Mouse (Mus musculus): ENCODE results near the gene Mtf2. TPM values are rescaled to one million over a fixed set of nuclear protein-coding genes. Genes with fewer than 3 reads are reported as not detected.
A peak's percentile ranks its signal among the peaks of the same experiment; 100 is the strongest.

The Mtf2 gene
- total RNA-seq, 2 experiments from 2014 or later = 54.9 to 57.3 TPM

DNA sequence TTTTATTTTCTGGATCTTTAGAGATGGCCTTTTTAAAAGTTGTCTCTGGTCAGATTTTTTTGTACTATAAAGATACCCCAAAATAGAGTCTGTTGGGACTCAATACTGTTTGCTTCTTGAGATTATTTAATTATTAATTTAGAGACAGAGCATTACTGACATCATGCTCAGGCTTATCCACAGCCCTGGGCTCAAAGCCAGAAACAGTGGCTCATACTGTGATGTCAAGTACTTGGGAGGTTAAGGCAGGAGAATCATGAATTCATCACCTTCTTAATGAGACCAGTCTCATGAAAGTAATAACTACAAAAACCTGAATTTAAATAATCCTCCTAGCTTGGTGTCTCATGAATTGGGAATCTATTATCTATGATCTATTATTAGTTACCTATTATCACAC is 34.7 kb downstream of the Mtf2 start:
- no peak overlapping the region for H3K4me3 ChIP-seq
- no peak overlapping the region for H3K27ac ChIP-seq
- no peak for TF ChIP-seq CTCF (conservative IDR thresholded peaks at IDR 0.05)
- DNase-seq (ENCODE audit: low spot score in 2 of 2) = no peak

DNA sequence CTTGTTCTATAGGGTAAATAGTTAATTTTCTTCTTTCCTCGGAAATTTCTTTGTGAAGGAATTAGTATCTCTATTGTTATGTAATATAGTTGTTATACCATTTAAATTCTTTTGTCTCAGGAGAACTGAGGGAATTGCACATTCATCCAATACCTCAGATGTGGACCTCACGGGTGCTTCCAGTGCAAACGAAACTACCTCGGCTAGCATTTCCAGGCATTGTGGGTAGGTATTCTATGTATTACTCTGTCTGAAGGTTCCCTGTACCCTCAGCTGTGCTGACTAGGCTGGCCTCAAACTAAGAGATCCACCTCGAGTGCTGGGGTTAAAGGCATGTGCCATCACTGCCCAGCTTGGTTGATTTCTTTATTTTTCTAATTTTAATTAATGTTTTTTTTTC is 38.8 kb downstream of the Mtf2 start:
- Histone ChIP-seq H3K4me3 (no peak overlapping the region), H3K27ac (no peak overlapping the region)
- DNase-seq (ENCODE audit: low spot score in 2 of 2) = no peak
- TF ChIP-seq CTCF (conservative IDR thresholded peaks at IDR 0.05) = no peak

DNA sequence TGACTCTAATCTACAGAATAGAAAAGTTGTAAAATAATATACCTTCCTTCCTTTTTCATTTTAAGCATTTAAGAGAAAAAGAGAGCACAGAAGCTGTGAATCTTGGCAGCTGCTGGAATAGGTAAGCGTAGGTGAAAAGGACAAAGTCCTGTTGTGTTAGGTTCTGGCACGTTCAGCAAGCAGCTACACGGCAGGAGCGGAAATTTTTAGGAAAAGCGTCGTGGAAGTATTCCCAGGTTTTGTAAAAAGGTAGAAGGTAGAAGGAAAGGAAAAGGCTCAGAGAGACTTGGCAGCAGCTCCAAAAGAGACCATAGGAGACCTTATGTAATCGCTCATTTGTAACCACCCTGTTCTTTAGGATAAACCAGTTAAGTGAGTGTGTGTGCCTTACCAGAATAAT is 43.9 kb downstream of the Mtf2 start:
- TF ChIP-seq CTCF (conservative IDR thresholded peaks at IDR 0.05) = no peak
- no peak for DNase-seq (ENCODE audit: low spot score in 2 of 2)
- Histone ChIP-seq H3K27ac (no peak overlapping the region), H3K4me3 (no peak overlapping the region)

DNA sequence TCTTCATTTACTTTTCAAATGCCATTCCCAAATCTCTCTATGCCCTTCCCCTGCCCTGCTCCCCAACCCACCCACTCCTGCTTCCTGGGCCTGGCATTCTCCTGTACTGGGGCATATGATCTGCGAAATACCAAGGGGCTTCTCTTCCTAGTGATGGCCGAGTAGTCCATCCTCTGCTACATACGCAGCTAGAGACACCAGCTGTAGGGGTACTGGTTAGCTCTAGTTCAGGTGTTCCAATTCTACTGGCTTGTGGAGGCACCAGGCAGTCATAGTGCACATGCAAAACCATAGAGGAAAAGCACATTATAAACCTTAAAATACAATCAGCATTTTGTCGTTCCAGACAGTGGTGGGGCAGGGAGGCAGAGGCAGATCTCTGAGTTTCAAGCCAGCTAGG is 52.2 kb downstream of the Mtf2 start:
- Histone ChIP-seq H3K4me3 (no peak overlapping the region), H3K27ac (no peak overlapping the region)
- DNase-seq (ENCODE audit: low spot score in 2 of 2) = no peak
- no peak for TF ChIP-seq CTCF (conservative IDR thresholded peaks at IDR 0.05)

DNA sequence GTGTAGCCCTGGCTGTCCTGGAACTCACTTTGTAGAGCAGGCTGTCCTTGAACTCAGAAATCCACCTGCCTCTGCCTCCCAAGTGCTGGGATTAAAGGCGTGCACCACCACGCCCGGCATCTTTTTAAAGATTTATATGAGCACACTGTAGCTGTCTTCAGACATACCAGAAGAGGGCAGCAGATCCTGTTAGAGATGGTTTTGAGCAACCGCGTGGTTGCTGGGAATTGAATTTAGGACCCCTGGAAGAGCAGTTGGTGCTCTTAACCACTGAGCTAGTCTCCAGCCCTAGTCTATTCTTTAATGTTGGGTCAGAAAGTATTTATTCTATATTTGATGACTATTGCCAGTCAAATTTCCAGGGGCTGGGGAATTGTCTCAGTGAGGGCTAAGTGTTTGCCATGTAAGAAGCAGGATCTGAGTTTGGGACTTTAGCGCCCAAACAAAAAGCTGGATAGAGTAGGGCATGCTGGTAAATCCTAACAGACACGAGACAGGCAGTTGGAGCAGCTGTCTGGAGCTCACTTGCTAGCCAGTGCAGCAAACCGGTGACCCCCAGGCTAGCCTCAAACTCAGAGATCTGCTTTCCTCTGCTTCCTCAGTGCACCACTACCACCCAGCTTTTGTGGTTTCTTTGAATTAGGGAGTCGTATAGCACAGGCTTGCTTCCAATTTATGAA is 54.9 kb downstream of the Mtf2 start:
- Histone ChIP-seq H3K27ac (no peak overlapping the region), H3K4me3 (no peak overlapping the region)
- DNase-seq (ENCODE audit: low spot score in 2 of 2) = no peak
- peak; percentile 49 for TF ChIP-seq CTCF (conservative IDR thresholded peaks at IDR 0.05)

DNA sequence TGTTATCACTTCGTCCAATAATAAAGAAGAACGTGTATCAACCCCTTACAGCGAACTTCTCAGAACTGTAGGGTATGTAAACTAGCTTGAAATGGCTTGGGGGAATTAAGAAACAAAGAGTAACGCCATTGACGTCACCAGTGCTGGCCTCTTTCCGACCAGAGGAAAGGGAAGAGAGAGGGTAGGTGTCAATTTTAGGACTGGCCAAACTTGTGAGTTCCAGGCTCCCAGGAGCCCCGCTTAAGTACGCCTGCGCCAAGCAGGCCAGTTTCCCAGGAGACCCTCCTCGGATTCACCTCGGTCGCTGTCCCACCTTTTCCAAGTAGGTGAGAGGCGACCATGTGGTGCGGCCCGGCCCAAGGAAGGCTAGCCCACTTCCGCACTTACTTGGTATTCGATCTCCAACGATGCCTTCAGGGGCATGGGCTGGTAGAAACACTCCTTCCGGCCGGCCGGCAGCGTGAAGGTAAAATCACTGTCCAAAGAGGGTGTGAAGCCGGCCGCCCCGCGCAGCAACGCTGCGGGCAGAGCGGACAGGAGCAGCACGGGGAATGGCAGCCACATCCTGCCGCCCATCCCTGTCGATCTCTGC is 66.5 kb downstream of the Mtf2 start:
- Histone ChIP-seq H3K4me3 (peak overlapping the region; percentile 95), H3K27ac (peak overlapping the region; percentile 84)
- DNase-seq (ENCODE audit: low spot score in 2 of 2) = peak in 1 of 2 experiments; percentile 4
- no peak for TF ChIP-seq CTCF (conservative IDR thresholded peaks at IDR 0.05)

DNA sequence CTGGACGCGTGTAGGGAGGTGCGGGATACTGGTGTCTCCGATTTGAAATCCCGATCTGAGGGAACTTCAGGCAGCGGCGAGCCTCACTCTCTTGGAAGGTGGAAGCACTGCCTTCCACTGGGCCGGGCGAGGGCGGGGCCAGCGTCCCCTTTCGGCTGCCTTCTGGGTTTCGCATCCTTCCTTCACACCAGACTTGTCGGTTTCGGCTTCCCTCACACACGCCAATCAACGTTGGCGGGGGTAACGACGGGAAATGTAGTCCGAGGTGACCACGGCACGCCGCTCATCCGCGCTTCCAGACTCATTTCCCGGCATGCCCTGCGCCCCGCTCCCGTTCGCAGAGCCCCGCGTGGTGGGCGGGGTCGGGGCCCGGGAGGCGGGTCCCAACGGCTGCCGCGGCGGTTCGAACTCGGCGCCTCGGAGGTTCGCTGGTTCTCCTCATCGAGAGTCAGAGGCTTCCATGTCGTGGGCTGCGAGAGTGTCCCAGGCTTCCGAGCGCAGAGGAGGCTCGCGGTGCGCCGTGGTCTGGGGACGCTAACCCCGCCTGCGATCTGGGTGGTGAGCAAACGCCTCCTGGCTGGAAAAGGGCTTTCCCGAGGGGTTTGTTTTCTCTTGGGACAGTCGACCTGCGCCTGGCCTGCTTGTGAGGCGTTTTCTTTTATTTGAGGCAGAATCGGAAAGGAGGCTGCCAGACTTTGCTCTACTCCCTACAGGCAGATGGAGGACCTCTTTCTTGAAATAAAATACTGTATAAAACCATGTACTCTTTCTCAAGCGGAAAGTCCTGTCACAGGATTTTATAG is 67.2 kb downstream of the Mtf2 start, which contains the start of the genes Tmed5 and Ccdc18:
Gene Tmed5, minus strand, starts transcription at position 180 of the 803 bp plus-strand sequence.
Gene Ccdc18, plus strand, starts transcription at position 435 of the 803 bp plus-strand sequence.
- Histone ChIP-seq H3K4me3 (peak within 1 kb of the TSS; percentile 95), H3K27ac (peak within 1 kb of the TSS; percentile 84)
- TF ChIP-seq CTCF (conservative IDR thresholded peaks at IDR 0.05) = peak; percentile 61
- DNase-seq (ENCODE audit: low spot score in 2 of 2) = peak; percentile 97 to 98

DNA sequence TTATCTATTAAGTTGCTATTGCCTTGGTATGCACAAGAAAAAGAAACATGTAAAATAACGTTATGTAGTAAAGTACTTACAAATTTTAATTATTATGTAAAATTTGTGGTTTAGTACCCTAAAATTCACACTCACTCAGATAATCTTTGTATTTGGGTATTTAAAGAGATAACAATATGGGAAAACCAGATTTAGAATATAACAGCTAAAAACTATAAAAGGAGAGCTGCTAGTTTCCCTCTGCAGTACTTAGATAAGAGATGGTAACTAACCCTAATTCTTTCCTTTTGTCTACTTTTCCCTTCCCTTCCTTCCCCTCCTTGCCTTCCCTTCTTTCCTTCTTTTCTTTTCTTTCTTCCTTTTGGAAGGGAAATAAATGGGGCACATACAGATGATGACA is 87.1 kb downstream of the Mtf2 start:
- TF ChIP-seq CTCF (conservative IDR thresholded peaks at IDR 0.05) = no peak
- Histone ChIP-seq H3K27ac (no peak overlapping the region), H3K4me3 (no peak overlapping the region)
- DNase-seq (ENCODE audit: low spot score in 2 of 2) = no peak

Other genes with a start within 250 kb of the Mtf2 start
- not detected for gene Ube2d2b, start 235.6 kb upstream of the Mtf2 start, total RNA-seq (2021)
- 10 to 100 TPM; 63.2 to 70.7 TPM for gene Evi5, start 190.6 kb upstream of the Mtf2 start, total RNA-seq (2021)
- gene Rpl5, start 165.2 kb upstream of the Mtf2 start, total RNA-seq (2021) = 10 to 100 TPM; 66.6 to 68.7 TPM
- gene Fam69a, start 78.6 kb upstream of the Mtf2 start, total RNA-seq (2021) = 10 to 100 TPM; 36.2 to 40.0 TPM
- 10 to 100 TPM; 22.3 to 26.3 TPM for gene Tmed5, start 66.9 kb downstream of the Mtf2 start, total RNA-seq (2021)
- gene Ccdc18, start 67.2 kb downstream of the Mtf2 start, total RNA-seq (2021) = 1 to 10 TPM; 1.6 to 1.8 TPM
- gene Dr1, start 203.2 kb downstream of the Mtf2 start, total RNA-seq (2021) = 10 to 100 TPM; 40.2 to 42.8 TPM
- gene Pigg, start 246.9 kb downstream of the Mtf2 start, total RNA-seq (2021) = 10 to 100 TPM; 10.1 to 11.5 TPM

All from layer of hippocampus, adult 2 months (tissue).